ENCODE assay signal across 8 mouse cellular contexts in the genomic region with DNA sequence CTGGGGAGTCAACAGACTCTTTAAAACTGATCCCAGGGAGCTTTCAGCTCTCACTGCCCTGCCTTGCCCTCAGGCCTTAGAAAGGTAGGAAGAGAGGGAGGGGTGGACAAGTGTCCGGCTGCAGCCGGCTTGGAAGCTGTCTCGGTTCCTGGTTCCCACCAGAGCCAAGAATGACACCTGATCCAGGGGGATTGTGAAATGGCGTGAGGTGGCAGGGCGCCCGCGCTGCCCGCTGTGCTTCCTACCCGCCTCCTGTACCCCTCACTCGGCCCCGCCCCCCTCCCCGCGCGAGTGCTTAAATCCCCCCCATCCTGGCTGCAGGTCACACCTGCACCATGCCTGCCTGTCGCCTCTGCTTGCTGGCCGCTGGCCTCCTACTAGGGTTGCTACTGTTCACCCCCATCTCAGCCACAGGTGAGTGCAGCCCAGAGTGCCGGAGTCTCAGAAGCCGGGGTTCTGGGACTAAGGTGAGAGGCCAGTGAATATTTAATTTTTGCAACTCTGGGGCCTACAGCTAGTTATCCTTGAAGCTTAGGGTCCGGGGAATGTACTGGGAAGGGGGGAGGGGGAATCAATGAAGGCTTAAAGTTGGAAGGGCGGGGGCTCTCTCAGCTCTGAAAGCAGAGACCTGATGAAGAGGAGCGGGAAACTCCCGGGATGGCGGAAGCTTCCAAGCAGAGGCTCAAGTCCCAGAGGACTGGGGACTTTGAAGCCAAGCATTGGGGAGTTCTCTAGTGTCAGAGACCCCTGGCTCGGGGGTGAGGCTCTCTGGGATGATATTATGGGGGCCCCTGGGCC. TPM values are rescaled to one million over a fixed set of nuclear protein-coding genes. Genes with fewer than 3 reads are reported as not detected.
DNase-seq lines count a peak whose midpoint lies in the region; ATAC-seq and TF ChIP-seq lines count a peak whose summit lies in the region.

A gene (plus strand): TSS at position 23 of the 798 bp plus-strand sequence.

- no peak within 1 kb of the TSS for H3K27ac ChIP-seq in layer of hippocampus, adult 2 months
- H3K27ac ChIP-seq in forebrain, embryonic 11.5 days (ENCODE audit: low read depth, low read length): no peak within 1 kb of the TSS
- peak within 1 kb of the TSS; percentile 82 for H3K27ac ChIP-seq in kidney, embryonic 15.5 days

- H3K4me2 ChIP-seq in forebrain, embryonic 11.5 days (ENCODE audit: low read depth, low read length, severe bottlenecking): peak within 1 kb of the TSS; percentile 88
- H3K4me2 ChIP-seq in kidney, embryonic 15.5 days: peak within 1 kb of the TSS; percentile 77

- TF ChIP-seq CTCF in layer of hippocampus, adult 2 months (conservative IDR thresholded peaks at IDR 0.05): no peak

- ATAC-seq in forebrain, embryonic 11.5 days (replicated peaks; ENCODE audit: low FRiP score): peak; percentile 25
- peak; percentile 30; the same call in 1 of the 2 replicates for ATAC-seq in kidney, embryonic 15.5 days (replicated peaks; ENCODE audit: low FRiP score)
- no peak for ATAC-seq in granulocyte monocyte progenitor cell, adult 5-6 weeks (replicated peaks; ENCODE audit: poor library complexity, severe bottlenecking)

- WGBS in forebrain, embryonic 11.5 days: under 1% methylated on average over 22 of the region's 24 CpGs
- WGBS in kidney, embryonic 15.5 days: 5% methylated on average over 24 of the region's 24 CpGs

- no peak for DNase-seq in layer of hippocampus, adult 2 months (ENCODE audit: low spot score in 2 of 2)
- no peak for DNase-seq in layer of hippocampus, postnatal 36 days
- peak; percentile 58 for DNase-seq in forebrain, embryonic 11.5 days (ENCODE audit: low spot score)
- DNase-seq in lung, postnatal 25 days (ENCODE audit: low spot score): peak; percentile 87
- no peak for DNase-seq in yolk sac, embryonic 10.5 days (ENCODE audit: low spot score)
- DNase-seq in cerebellum, adult 9-10 months: no peak

- peak within 1 kb of the TSS; percentile 79 for H3K9ac ChIP-seq in forebrain, embryonic 11.5 days (ENCODE audit: low read length)
- H3K9ac ChIP-seq in kidney, embryonic 15.5 days: peak within 1 kb of the TSS; percentile 52

- no peaks in the 10 kb centered on the region for H3K9me3 ChIP-seq in forebrain, embryonic 11.5 days (ENCODE audit: control insufficient read depth, low read length)
- H3K9me3 ChIP-seq in kidney, embryonic 15.5 days (replicated peaks): no peaks in the 10 kb centered on the region; the same call in 1 of the 2 replicates

- H3K27me3 ChIP-seq in forebrain, embryonic 11.5 days (ENCODE audit: control insufficient read depth, insufficient read depth, low read length): no peaks in the 10 kb centered on the region; the same call in 1 of the 2 replicates
- peaks cover 12% of the 10 kb centered on the region for H3K27me3 ChIP-seq in kidney, embryonic 15.5 days

- peaks cover 10% of the 10 kb centered on the region; the same call in 1 of the 2 replicates for H3K4me1 ChIP-seq in forebrain, embryonic 11.5 days (replicated peaks; ENCODE audit: control insufficient read depth, insufficient read depth, low read length)
- peaks cover 38% of the 10 kb centered on the region for H3K4me1 ChIP-seq in kidney, embryonic 15.5 days

- H3K36me3 ChIP-seq in forebrain, embryonic 11.5 days (ENCODE audit: control insufficient read depth, insufficient read depth, low read length): no peaks in the 10 kb centered on the region; the same call in 1 of the 2 replicates
- peaks cover 22% of the 10 kb centered on the region for H3K36me3 ChIP-seq in kidney, embryonic 15.5 days

- H3K4me3 ChIP-seq in layer of hippocampus, adult 2 months: peak within 1 kb of the TSS; percentile 47
- peak within 1 kb of the TSS; percentile 42 for H3K4me3 ChIP-seq in forebrain, embryonic 11.5 days (ENCODE audit: low read depth, low read length)
- peak within 1 kb of the TSS; percentile 54 for H3K4me3 ChIP-seq in kidney, embryonic 15.5 days (replicated peaks)

RNA-seq across cellular contexts. Expression of the gene that starts here (rescaled TPM):
- total RNA-seq in layer of hippocampus, adult 2 months (2021): not detected
- not detected for total RNA-seq in layer of hippocampus, postnatal 36 days (2021)
- 35.1 and 44.4 TPM in 2 replicates for polyA plus RNA-seq in forebrain, embryonic 11.5 days (2014; fragmentation: Nextera tagmentation; extraction: Ambion mirVana)
- polyA plus RNA-seq in kidney, embryonic 15.5 days (2015; fragmentation: Nextera tagmentation; extraction: Ambion mirVana): 329 and 368 TPM in 2 replicates
- total RNA-seq in granulocyte monocyte progenitor cell, adult 5-6 weeks (2014; fragmentation: Nextera tagmentation): not detected in 2 replicates
- total RNA-seq in granulocyte monocyte progenitor cell, adult 5-6 weeks (2017): not detected in 2 replicates

Comparison
In these comparisons a context has a peak if more than half of its experiments do, and no peak if none do; other contexts are left out.
1. DNase-seq: peak in forebrain, embryonic 11.5 days (single experiment) and lung, postnatal 25 days (single experiment); none in layer of hippocampus, adult 2 months (0 of 2), layer of hippocampus, postnatal 36 days (0 of 2), yolk sac, embryonic 10.5 days (single experiment) and cerebellum, adult 9-10 months (single experiment).
2. Peak in every context shown above with its lines, with median percentiles within 50 percentile points of each other: H3K4me3 ChIP-seq.